Mouse (Mus musculus) brain, adult 2 months (tissue): Measurements from ENCODE around the gene Ptgdr2.

Source experiments
- DNase-seq: peaks from one replicate; pipeline ENCODE4 v3.0.0; 2011; ENCODE audit warnings: low read depth, low spot score

The Ptgdr2 gene

GRCm38 (mm10) chr19:10975187-10975586 is 38.2 kb downstream of the Ptgdr2 start:
- no peak for DNase-seq

- DNase-seq, result peak; percentile 16
These were observed 39.4 kb downstream of the Ptgdr2 start for GRCm38 (mm10) chr19:10976318-10976717.

- peak; percentile 80 for DNase-seq
These were observed 42.5 kb downstream of the Ptgdr2 start for GRCm38 (mm10) chr19:10979184-10980168.

- no peak for DNase-seq
These were observed 43.2 kb downstream of the Ptgdr2 start for GRCm38 (mm10) chr19:10980210-10980609.

- peak; percentile 32 for DNase-seq
These were observed 46.2 kb downstream of the Ptgdr2 start for GRCm38 (mm10) chr19:10983146-10983545.

- DNase-seq, result no peak
These were observed 47.6 kb downstream of the Ptgdr2 start for GRCm38 (mm10) chr19:10984551-10984950.

- peak; percentile 41 for DNase-seq
These were observed 48.9 kb downstream of the Ptgdr2 start for GRCm38 (mm10) chr19:10985889-10986288.

GRCm38 (mm10) chr19:10988563-10988962 is 51.6 kb downstream of the Ptgdr2 start:
- DNase-seq, result no peak

GRCm38 (mm10) chr19:10990751-10991150 is 53.8 kb downstream of the Ptgdr2 start:
- no peak for DNase-seq

GRCm38 (mm10) chr19:10991911-10992310 is 55.0 kb downstream of the Ptgdr2 start:
- DNase-seq, result no peak
